Mouse (Mus musculus) testis, postnatal 10 days (tissue): Measurements from ENCODE around the gene Pla2g4d.

ENCODE experiments used
- DNase-seq: peaks from one replicate; pipeline ENCODE4 v3.0.0; 2021; ENCODE audit warnings: low spot score

Pla2g4d gene

DNA sequence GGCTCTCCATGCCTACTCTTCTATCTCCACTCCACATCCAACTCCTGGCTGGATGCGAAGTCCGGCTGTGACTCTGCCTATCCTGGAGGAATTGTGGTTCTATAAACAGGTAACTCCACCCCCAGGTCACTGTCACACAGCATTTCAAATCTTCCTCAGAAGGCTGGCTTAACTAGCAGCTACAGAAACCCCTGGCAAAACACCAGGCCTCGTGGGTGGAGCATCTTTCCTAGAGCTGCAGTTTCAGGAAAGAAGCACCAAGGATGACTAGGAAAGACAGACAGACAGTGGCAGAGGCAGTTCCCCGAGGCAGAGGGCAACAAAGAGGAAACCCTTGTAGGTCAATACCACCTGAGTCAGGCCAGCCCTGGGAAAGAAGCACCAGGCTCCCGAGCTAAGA is at the start of gene Pla2g4d:
Gene Pla2g4d (minus strand): TSS at position 203 of the 400 bp plus-strand sequence.
- no peak for DNase-seq

DNA sequence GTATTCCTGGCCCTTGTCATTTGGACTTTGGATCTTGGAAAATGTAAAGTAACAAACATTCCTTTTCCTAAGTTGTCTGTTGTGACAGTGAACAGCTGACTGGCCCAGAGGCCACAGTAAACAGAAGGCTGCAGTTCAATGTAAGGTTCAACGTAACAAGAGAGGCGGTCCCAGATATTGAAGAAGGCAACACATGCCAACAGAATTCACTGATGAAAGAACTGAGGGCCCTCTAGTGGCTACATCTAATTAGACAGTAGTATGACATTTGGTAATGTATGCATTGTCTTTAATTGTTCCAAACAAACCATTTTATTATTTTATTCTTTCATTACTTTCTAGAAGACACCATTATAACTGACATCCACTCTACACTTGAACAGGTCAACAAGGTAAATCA is 48.9 kb upstream of the Pla2g4d start:
- DNase-seq: no peak

DNA sequence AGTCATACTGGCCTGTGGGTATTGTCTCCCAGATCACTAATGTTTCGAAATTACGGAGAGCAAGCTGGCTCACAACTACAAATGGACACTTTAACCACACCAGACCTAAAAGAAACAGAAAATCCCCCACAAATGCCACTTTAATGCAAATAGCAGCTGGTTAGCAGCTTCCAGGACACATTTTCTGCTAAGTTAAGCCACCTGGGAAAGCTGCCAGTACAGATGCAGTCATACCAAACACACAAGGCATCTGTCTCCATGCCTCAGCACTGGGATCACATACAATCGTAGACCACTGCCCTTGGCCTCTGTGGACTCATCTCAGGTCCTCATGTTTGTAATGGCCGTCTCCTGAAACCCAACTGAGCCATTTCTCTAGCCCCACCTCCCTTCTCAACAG is 42.6 kb upstream of the Pla2g4d start:
- no peak for DNase-seq

DNA sequence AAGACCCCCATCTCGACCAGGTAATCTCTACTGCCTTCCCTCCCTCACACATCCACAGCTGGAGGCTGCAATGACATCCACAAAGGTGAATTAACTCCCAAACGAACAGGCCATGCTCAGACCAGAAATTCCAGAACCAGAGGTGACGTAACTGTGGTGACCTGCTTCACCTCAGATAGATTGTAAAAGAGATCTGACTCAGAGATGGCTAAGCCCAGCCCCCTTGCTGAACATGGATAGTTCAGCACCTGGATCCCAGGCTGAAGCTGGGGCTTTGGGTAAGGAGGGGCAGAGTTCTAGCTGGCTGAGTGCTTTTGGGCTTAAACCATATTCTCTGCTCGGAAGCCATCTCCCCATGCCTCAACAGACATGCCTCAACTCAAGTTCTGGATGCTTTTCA is 26.1 kb upstream of the Pla2g4d start:
- no peak for DNase-seq

DNA sequence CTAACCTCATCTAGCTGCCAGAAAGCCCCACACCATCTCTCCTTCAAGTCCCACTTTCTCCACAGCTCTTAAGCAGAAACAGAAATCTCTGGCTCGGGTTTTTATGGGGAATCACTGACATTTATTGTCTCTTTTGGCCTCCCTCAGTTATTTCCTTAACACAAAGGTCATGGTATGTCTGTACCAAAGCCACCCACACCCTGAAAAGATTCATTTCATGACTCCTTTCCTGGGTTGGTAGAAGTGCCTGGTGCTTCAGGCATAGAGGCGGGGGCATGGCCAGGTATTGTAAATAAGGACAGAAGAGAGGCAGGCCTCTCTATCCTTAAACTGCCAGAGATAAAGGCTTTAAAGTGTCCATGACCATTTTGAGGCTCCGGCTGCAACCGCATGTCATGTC is 25.5 kb upstream of the Pla2g4d start:
- DNase-seq: no peak

DNA sequence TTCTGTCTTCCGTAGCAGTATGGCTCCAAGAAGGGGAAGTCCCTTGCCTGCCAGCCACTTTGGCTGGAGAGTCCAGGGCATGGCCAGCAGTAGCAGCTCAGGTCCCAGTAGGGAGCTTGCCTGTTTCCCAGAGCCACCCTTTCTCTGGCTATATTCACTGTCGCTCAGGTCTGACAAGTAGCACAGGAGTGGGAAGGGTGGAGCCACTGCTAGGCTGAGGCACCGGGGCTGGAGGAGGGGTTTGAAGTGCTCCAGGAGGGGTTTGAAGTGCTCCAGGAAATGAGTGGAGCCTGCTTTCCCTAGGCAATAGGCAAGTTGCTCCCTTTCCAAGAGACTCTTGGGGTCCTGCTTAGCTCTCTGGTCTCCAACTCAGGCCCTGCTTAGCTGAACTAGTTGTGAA is 25.0 kb upstream of the Pla2g4d start, which contains the start of gene Pla2g4f:
Gene Pla2g4f (minus strand): TSS at position 190 of the 400 bp plus-strand sequence.
- no peak for DNase-seq

DNA sequence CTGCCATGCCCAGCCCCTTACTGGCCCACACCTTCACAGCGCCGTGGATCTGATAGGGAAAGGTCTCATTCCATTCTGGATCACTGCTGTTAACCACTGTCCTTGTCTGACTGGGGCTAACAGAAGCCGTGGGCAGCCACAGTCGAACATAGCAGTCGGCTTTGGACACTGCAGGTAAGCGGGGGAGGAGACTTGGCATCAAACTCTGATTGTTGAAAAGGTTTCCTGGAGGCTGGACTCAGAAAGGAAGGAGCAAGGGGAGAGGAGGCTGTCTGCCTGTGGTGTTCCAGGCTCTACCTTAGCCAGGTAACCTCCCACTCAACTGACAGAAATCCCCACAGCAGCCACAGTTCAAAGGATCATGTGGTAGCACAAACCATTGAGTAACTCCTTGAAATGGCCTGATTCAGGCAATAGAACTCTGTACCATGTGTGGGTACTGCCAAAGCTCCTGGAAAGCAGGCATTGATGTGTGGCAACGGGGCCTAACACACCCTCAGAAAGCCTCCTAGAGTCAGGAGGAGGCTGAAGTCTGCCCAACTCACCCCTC is 23.4 kb upstream of the Pla2g4d start:
- no peak for DNase-seq

DNA sequence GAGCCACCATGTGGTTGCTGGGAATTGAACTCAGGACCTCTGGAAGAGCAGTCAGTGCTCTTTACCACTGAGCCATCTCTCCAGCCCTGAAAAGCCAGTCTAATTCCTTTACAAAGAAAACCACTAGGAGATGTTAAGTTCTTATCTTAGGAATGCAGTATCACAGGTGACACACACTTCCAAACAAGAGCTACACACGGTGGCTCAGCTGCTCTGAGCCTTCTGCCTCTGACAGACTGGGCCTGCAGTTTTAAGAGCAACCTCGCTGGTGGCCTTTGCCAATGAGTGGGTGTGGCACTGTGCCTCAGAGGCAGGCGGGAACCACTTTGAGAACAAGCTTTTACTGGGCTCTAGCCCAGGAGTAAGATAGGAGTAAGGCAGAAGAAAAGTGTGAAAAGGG is 15.1 kb upstream of the Pla2g4d start:
- DNase-seq: no peak

DNA sequence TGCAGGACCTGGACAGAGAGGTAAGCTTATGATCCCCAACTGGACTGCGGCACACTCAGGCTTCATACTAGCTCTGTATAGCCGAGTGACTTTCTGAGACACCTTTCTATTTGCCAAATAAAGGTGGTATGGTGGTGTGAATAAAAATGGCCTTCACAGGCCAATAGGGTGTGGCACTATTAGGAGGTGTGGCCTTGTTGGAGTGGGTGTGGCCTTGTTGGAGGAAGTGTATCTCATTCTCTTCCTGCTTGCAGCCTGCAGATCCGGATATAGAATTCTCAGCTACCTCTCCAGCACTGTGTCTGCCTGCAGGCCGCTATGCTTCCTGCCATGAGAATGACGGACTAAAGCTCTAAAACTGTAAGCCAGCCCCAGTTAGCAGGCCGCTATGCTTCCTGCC is 12.1 kb upstream of the Pla2g4d start:
- no peak for DNase-seq

DNA sequence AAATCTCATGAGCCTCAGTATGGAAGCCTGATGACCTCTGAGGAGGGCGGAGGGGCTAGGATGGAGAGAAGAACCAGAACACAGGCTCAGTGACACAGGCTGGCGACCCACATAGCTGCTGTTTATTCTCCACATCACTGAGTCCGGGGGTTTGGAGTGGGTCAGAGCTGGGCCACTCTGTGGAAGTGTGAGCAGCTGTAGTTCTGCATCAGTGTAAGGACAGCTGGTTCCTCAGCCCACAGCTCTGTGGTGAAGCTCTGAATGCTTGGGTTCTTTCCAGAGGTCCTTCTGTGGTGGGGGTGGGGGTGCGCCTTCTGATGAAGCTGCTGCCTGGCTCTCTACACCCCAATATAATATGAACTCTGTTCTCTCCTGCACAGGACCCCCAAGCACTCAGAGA is 10.9 kb upstream of the Pla2g4d start:
- no peak for DNase-seq

DNA sequence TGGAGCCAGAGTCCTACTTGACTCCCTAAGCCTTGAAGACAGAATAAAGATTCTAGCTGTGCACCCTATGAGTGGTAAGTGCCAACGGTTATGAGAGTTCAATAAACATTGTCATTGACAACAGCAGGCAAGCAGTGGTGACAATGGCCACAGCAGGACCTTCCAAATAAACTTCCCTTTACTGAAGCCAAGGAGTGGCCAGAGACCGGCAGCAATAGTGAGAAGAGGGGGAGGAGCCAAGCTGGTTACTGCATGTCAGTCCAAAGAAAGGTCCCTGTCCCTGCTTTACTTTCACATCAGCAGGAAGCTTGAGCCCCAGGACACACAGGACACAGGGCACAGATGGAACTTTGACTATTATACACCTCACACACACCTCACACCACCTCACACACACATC is 7.2 kb upstream of the Pla2g4d start:
- DNase-seq: no peak

DNA sequence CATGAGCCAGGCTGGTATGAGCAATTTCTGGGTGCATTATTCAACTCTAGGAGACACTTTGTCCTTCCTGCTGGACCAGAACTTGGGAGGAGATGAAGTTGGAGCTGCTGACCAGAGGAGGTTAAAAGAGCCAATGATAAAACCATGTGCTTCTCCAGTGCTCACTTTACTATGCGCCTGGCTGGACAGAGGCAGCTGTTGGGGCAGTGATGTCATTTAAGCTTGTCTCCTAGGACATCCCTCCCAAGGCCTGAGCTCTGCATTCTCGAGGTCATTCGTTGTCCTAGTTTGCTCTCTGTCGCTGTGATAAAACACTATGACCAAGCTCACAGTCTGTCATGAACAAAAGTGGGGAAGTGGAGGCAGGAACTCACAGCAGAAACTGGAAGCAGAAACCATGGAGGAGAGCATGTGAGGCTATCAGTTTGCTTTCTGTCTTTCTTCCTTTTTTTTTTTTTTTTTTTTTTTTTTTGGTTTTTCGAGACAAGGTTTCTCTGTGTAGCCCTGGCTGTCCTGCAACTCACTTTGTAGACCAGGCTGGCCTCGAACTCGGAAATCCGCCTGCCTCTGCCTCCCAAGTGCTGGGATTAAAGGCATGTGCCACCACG is 2.6 kb upstream of the Pla2g4d start:
- no peak for DNase-seq

DNA sequence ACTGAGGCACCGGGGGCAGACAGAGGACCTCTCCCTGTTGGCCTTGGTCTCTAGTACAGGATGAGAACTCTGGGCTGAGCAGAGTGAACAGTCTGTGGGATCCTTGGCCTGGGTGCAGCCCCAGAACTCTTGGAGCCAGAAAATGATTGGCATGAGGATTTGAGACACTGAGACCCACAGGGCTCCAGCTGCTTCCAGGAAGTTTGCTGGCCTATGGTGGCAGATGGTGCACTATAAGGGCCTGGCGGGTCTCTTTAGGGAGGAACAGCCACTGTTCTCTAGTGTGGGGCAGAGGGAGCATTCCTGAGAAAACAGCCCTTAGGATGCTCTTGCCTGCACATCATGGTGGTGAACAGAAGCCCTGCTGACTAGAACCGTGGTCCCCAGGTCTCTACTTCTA is 596 bp downstream of the Pla2g4d start:
- DNase-seq: no peak

DNA sequence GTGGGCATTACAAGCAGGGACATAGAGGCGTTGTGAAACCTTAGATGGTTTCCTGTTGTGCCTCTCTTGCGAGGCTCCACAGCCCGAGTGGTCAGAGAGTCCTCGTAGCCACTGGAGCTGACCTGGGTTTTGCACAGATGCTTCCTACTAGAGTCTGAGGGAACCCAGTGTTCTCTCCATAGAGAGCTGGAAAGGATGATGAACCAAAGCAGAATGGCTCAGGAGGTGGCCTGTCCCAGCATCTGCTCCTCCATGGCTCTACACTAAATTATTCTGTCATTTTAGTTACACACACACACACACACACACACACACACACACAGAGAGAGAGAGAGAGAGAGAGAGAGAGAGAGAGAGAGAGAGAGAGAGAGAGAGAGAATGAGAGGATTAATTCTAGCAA is 3.4 kb downstream of the Pla2g4d start:
- no peak for DNase-seq

DNA sequence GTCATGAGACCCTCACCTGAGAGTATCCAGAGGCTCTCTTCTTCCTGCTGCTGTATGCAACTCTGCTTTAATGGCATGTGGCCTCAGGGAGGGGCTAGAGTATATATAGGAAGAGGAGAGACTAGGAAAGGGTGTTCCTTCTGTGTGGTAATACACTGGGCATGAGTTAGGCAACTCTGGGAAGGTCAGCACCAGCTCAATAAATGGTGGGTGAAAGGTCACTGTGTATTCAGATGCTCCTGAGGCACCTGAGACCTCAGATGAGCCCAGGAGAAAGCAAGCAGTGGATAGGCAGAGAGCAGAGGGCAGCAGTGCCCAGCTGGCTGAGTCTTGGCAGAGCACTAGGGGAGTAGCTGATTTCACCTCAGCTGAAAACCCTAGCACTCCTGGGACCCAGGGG is 4.3 kb downstream of the Pla2g4d start:
- DNase-seq: no peak

DNA sequence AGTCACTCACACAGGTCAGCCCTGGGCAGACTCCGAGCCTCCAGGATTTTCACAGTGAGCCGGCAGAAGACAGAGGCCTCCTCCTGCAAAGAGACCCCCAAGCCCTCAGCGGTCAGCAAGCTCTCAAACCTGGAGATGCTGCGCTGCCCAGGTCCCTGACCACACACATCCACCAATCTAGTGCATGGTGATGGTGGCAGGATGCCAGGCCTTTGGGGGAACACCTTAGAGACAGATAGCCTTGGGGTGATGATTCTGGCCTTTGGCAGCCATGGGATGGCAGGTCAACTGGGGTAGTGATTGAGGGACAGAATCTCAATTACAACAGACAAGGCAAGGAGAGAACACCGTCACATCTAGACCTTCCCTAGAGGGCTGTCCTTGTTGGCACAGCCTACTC is 4.9 kb downstream of the Pla2g4d start:
- no peak for DNase-seq

DNA sequence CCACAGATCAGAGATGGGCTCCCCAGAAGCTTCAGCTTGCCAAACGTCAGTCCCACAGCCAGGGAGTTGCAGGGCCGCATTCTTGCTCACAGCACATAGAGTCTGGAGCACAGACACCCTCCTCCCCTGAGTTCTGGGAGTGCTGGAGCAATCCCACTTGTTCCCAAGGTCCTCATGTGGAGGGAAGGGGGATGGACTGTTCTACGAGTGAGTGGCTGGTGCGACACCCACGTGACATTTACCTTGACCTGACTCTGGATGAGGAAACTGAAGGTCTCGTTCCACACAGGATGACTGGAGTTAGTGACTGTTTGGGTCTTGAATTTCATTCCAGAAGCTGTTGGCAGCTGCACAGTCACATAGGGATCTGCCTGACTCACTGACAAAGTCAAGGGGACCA is 5.4 kb downstream of the Pla2g4d start:
- no peak for DNase-seq

DNA sequence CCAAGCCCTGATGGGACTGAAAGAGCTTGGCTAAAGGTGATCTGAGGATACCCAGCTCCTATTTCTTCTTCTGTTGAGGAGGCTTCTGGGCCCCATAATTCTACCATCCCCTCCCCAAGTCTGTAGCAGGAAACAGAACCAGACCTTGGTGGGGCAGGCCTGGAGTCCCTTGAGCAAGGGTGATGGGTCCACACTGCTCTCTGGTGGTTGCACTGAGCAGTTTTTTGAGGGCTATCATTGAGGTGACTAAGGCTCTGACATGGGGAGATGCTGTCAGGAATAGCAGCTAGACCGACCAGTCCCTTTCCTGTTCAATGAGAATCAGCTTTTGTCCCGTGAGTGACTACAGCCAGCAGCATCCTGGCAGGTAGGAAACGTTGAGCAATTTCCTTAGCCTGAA is 7.8 kb downstream of the Pla2g4d start:
- no peak for DNase-seq

DNA sequence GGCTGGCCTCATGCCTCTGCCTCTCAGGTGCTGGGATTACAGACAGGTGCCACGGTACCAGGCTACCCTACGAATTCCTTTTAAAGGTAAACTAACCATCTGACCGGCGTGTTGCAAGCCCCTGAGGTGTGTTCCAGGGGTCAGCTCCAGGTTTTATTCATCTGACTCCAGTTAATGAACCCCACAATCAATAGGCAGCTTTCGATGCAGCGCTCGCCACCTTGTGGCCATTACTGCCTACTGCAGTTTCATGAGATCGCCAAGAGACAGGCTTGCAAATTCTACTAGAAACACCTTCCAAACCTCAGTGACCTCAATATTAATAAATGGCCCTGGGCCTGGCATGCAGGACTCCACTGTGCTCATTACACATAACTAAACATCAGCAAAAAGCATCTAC is 9.0 kb downstream of the Pla2g4d start:
- peak; percentile 71 for DNase-seq

DNA sequence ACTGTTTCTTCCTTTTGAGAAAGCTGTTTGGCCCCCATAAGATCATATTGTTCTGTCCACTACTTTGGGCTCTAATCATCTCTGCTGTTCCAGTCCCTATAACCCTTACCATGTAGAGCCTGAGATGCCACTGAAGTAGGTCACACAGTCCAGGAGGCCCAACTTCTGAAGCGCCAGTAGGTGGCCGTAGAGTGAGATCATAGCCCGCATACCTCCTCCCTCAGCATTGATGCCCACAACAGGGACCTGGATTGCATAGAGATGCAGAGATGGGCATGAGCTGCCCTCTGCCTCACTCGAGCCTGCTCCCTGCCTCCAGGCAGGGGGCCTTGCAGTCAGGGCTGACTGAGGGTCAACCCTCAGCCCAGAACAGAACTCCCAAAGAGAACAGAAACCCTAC is 12.0 kb downstream of the Pla2g4d start:
- no peak for DNase-seq

DNA sequence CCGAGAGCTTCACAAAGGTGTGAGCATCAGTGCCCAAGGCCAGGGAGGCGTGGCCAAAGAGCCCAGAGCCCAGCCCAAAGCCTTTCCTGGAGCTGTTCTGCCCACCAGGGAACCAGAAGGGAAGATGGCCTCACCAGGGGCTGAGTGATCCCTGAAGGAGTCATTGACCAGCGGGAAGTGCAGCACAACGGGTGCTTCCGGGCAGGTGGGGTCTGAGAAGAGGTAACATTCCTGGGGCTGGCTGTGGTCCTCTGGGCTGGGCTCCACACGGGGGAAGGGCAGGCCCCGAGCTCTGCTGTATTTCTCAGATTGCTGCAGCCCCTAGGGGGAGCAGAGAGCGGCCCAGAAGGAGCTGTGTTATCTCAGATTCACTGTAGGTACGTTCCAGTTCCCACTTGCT is 20.4 kb downstream of the Pla2g4d start:
- DNase-seq: no peak

DNA sequence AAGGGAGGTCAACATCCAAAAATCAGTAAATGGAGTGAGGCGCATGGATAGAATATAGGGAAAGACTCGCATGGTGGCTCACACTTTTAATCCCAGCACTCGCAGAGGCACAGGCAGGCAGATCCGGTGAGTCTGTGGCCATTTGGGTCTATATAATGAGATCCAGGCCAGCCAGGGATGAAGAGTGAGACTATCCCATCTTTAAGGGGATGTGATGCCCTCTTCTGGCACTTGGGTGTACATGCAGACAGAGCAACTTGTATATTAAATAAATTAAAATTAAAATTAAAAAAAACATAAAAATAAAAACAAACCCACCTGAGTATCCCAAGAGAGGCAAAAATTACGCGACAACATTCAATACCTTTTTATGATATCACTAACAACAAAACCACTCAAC is 23.5 kb downstream of the Pla2g4d start:
- DNase-seq: no peak

DNA sequence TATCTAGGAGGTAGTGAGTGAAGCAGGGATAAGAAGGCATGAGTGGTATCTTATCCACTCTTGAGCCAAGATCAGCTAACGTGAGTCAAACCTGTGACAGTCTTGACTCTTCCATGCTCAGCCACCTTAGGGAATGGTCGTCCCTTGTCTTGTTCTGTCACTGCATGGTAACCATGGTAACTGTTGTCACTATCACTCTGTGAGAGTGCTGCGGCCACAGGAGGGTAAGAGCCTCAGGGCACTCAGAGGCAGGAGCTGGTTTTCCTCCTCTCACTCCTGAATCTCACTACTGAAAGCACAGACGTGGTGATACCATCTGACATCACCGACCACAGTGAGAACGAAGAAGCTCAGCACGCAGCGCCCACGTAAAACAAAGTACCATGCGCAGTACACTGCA is 24.1 kb downstream of the Pla2g4d start:
- DNase-seq: no peak

DNA sequence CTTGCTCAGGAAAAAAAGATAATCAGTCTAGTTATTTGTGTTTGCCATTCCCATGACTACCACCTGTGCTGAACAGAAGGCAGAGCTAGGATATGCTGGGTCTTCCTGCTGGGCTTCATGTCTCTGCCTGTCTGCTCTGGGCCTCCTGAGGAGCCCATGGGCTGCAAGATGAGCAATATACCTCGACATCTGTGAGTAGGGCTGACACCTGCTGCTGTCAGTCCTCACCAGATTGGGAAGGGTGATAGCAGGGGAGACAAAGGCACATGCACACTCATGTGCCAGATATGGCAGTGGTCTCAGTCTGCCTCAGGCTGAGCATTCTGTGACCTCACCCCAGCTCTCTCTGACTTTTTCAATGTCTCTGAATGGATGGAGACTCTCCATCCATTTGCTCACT is 26.1 kb downstream of the Pla2g4d start:
- DNase-seq: no peak

DNA sequence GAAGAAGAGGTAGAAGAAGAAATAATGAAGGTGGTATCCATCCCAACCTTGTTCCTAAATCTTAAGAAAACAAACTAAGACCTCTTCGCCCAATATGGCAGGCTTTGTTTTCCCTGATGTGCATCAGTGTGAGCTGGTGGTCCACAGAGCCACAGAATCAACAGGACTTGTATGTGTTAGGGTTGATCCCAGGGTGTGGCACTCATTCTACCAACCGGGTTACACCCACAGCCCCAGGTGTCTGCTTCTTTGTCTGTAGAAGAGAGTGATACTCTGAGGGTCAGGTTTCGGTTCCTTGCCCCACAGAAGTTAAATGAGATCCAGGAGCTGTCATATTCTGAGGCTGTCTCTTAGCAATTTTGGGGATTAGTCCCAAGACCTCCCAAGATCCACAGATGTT is 27.7 kb downstream of the Pla2g4d start:
- DNase-seq: no peak
